Mouse (Mus musculus): Measurements from ENCODE around the gene Pfas. TPM values are rescaled to one million over a fixed set of nuclear protein-coding genes. Genes with fewer than 3 reads are reported as not detected.

The Pfas gene
- polyA plus RNA-seq, 1 experiment from 2014 or later: 32.9 TPM

GRCm38 (mm10) chr11:68961596-68961995, 46.7 kb downstream of the Pfas start:
- no peak overlapping the region for H3K4me2 ChIP-seq (ENCODE audit: low read length)
- H3K27ac ChIP-seq (ENCODE audit: low read depth): no peak overlapping the region
- no peaks in the 10 kb centered on the region for H3K4me1 ChIP-seq (replicated peaks; ENCODE audit: control insufficient read depth, insufficient read depth, low read length)
- H3K9me3 ChIP-seq (ENCODE audit: control insufficient read depth, low read length): no peaks in the 10 kb centered on the region
- 73% methylated on average over 3 of the region's 3 CpGs for WGBS
- H3K27me3 ChIP-seq (replicated peaks; ENCODE audit: control insufficient read depth, insufficient read depth, low read length): peaks cover 8% of the 10 kb centered on the region; the same call in 1 of the 2 replicates
- no peak for DNase-seq (ENCODE audit: low spot score)
- ATAC-seq (replicated peaks; ENCODE audit: low FRiP score, low TSS enrichment, low read depth): no peak
- H3K9ac ChIP-seq (ENCODE audit: low read length): no peak overlapping the region
- H3K4me3 ChIP-seq (ENCODE audit: low read depth, low read length): no peak overlapping the region
- no peaks in the 10 kb centered on the region for H3K36me3 ChIP-seq (ENCODE audit: control insufficient read depth, insufficient read depth, low read length)

GRCm38 (mm10) chr11:68957971-68958370, 50.3 kb downstream of the Pfas start:
- Histone ChIP-seq H3K4me2 (ENCODE audit: low read length) (no peak overlapping the region), H3K27me3 (replicated peaks; ENCODE audit: control insufficient read depth, insufficient read depth, low read length) (peaks cover 37% of the 10 kb centered on the region), H3K9me3 (ENCODE audit: control insufficient read depth, low read length) (no peaks in the 10 kb centered on the region), H3K4me3 (ENCODE audit: low read depth, low read length) (no peak overlapping the region), H3K27ac (ENCODE audit: low read depth) (no peak overlapping the region), H3K4me1 (replicated peaks; ENCODE audit: control insufficient read depth, insufficient read depth, low read length) (peaks cover 4% of the 10 kb centered on the region; the same call in 1 of the 2 replicates), H3K9ac (ENCODE audit: low read length) (no peak overlapping the region), H3K36me3 (ENCODE audit: control insufficient read depth, insufficient read depth, low read length) (no peaks in the 10 kb centered on the region)
- 89% methylated on average over 1 of the region's 1 CpGs for WGBS
- ATAC-seq (replicated peaks; ENCODE audit: low FRiP score, low TSS enrichment, low read depth) (no peak), DNase-seq (ENCODE audit: low spot score) (no peak)

GRCm38 (mm10) chr11:68957308-68957707, 51.0 kb downstream of the Pfas start, which contains the start of gene Arhgef15:
Arhgef15 (minus strand) TSS chr11:68957480.
- no peak for ATAC-seq (replicated peaks; ENCODE audit: low FRiP score, low TSS enrichment, low read depth)
- Histone ChIP-seq H3K36me3 (ENCODE audit: control insufficient read depth, insufficient read depth, low read length) (no peaks in the 10 kb centered on the region), H3K9me3 (ENCODE audit: control insufficient read depth, low read length) (no peaks in the 10 kb centered on the region), H3K4me1 (replicated peaks; ENCODE audit: control insufficient read depth, insufficient read depth, low read length) (peaks cover 4% of the 10 kb centered on the region; the same call in 1 of the 2 replicates), H3K27ac (ENCODE audit: low read depth) (no peak within 1 kb of the TSS), H3K4me2 (ENCODE audit: low read length) (0 out of 2 replicates have a peak within 1 kb of the TSS, but pooled peaks have one; percentile 13), H3K9ac (ENCODE audit: low read length) (0 out of 2 replicates have a peak within 1 kb of the TSS, but pooled peaks have one; percentile 13), H3K4me3 (ENCODE audit: low read depth, low read length) (peak within 1 kb of the TSS; percentile 8; the same call in 1 of the 2 replicates), H3K27me3 (replicated peaks; ENCODE audit: control insufficient read depth, insufficient read depth, low read length) (peaks cover 38% of the 10 kb centered on the region)
- DNase-seq (ENCODE audit: low spot score): no peak
- 43% methylated on average over 8 of the region's 8 CpGs for WGBS

GRCm38 (mm10) chr11:68956697-68957096, 51.6 kb downstream of the Pfas start:
- peak overlapping the region; percentile 8; the same call in 1 of the 2 replicates for H3K4me3 ChIP-seq (ENCODE audit: low read depth, low read length)
- no peak for DNase-seq (ENCODE audit: low spot score)
- no peak overlapping the region for H3K9ac ChIP-seq (ENCODE audit: low read length)
- 34% methylated on average over 13 of the region's 13 CpGs for WGBS
- H3K36me3 ChIP-seq (ENCODE audit: control insufficient read depth, insufficient read depth, low read length): no peaks in the 10 kb centered on the region
- H3K27ac ChIP-seq (ENCODE audit: low read depth): no peak overlapping the region
- peaks cover 4% of the 10 kb centered on the region; the same call in 1 of the 2 replicates for H3K4me1 ChIP-seq (replicated peaks; ENCODE audit: control insufficient read depth, insufficient read depth, low read length)
- no peak for ATAC-seq (replicated peaks; ENCODE audit: low FRiP score, low TSS enrichment, low read depth)
- no peaks in the 10 kb centered on the region for H3K9me3 ChIP-seq (ENCODE audit: control insufficient read depth, low read length)
- peaks cover 41% of the 10 kb centered on the region for H3K27me3 ChIP-seq (replicated peaks; ENCODE audit: control insufficient read depth, insufficient read depth, low read length)
- H3K4me2 ChIP-seq (ENCODE audit: low read length): 0 out of 2 replicates have a peak overlapping the region, but pooled peaks have one; percentile 13

GRCm38 (mm10) chr11:68956107-68956506, 52.2 kb downstream of the Pfas start:
- no peaks in the 10 kb centered on the region for H3K9me3 ChIP-seq (ENCODE audit: control insufficient read depth, low read length)
- no peak for DNase-seq (ENCODE audit: low spot score)
- ATAC-seq (replicated peaks; ENCODE audit: low FRiP score, low TSS enrichment, low read depth): no peak
- H3K4me2 ChIP-seq (ENCODE audit: low read length): peak overlapping the region; percentile 13; the same call in 1 of the 2 replicates
- H3K4me3 ChIP-seq (ENCODE audit: low read depth, low read length): peak overlapping the region; percentile 8; the same call in 1 of the 2 replicates
- H3K27ac ChIP-seq (ENCODE audit: low read depth): no peak overlapping the region
- peaks cover 42% of the 10 kb centered on the region for H3K27me3 ChIP-seq (replicated peaks; ENCODE audit: control insufficient read depth, insufficient read depth, low read length)
- no peaks in the 10 kb centered on the region for H3K36me3 ChIP-seq (ENCODE audit: control insufficient read depth, insufficient read depth, low read length)
- 0 out of 2 replicates have a peak overlapping the region, but pooled peaks have one; percentile 13 for H3K9ac ChIP-seq (ENCODE audit: low read length)
- 25% methylated on average over 1 of the region's 3 CpGs for WGBS
- H3K4me1 ChIP-seq (replicated peaks; ENCODE audit: control insufficient read depth, insufficient read depth, low read length): peaks cover 4% of the 10 kb centered on the region; the same call in 1 of the 2 replicates

GRCm38 (mm10) chr11:68955473-68955872, 52.8 kb downstream of the Pfas start:
- no peaks in the 10 kb centered on the region for H3K9me3 ChIP-seq (ENCODE audit: control insufficient read depth, low read length)
- no peak overlapping the region for H3K9ac ChIP-seq (ENCODE audit: low read length)
- H3K4me2 ChIP-seq (ENCODE audit: low read length): peak overlapping the region; percentile 50
- peaks cover 42% of the 10 kb centered on the region for H3K27me3 ChIP-seq (replicated peaks; ENCODE audit: control insufficient read depth, insufficient read depth, low read length)
- H3K4me1 ChIP-seq (replicated peaks; ENCODE audit: control insufficient read depth, insufficient read depth, low read length): peaks cover 4% of the 10 kb centered on the region; the same call in 1 of the 2 replicates
- DNase-seq (ENCODE audit: low spot score): no peak
- ATAC-seq (replicated peaks; ENCODE audit: low FRiP score, low TSS enrichment, low read depth): no peak
- H3K4me3 ChIP-seq (ENCODE audit: low read depth, low read length): no peak overlapping the region
- 60% methylated on average over 5 of the region's 5 CpGs for WGBS
- H3K36me3 ChIP-seq (ENCODE audit: control insufficient read depth, insufficient read depth, low read length): no peaks in the 10 kb centered on the region
- H3K27ac ChIP-seq (ENCODE audit: low read depth): no peak overlapping the region

GRCm38 (mm10) chr11:68954408-68954807, 53.9 kb downstream of the Pfas start:
- 4% methylated on average over 17 of the region's 17 CpGs for WGBS
- DNase-seq (ENCODE audit: low spot score) (peak; percentile 57), ATAC-seq (replicated peaks; ENCODE audit: low FRiP score, low TSS enrichment, low read depth) (no peak)
- Histone ChIP-seq H3K9me3 (ENCODE audit: control insufficient read depth, low read length) (no peaks in the 10 kb centered on the region), H3K4me3 (ENCODE audit: low read depth, low read length) (peak overlapping the region; percentile 27), H3K36me3 (ENCODE audit: control insufficient read depth, insufficient read depth, low read length) (no peaks in the 10 kb centered on the region), H3K27ac (ENCODE audit: low read depth) (no peak overlapping the region), H3K9ac (ENCODE audit: low read length) (peak overlapping the region; percentile 27; the same call in 1 of the 2 replicates), H3K27me3 (replicated peaks; ENCODE audit: control insufficient read depth, insufficient read depth, low read length) (peaks cover 42% of the 10 kb centered on the region), H3K4me2 (ENCODE audit: low read length) (peak overlapping the region; percentile 50), H3K4me1 (replicated peaks; ENCODE audit: control insufficient read depth, insufficient read depth, low read length) (peaks cover 4% of the 10 kb centered on the region; the same call in 1 of the 2 replicates)

GRCm38 (mm10) chr11:68953903-68954302, 54.4 kb downstream of the Pfas start:
- 12% methylated on average over 13 of the region's 13 CpGs for WGBS
- Histone ChIP-seq H3K4me3 (ENCODE audit: low read depth, low read length) (peak overlapping the region; percentile 27), H3K36me3 (ENCODE audit: control insufficient read depth, insufficient read depth, low read length) (no peaks in the 10 kb centered on the region), H3K27me3 (replicated peaks; ENCODE audit: control insufficient read depth, insufficient read depth, low read length) (peaks cover 42% of the 10 kb centered on the region), H3K9me3 (ENCODE audit: control insufficient read depth, low read length) (no peaks in the 10 kb centered on the region), H3K4me1 (replicated peaks; ENCODE audit: control insufficient read depth, insufficient read depth, low read length) (peaks cover 4% of the 10 kb centered on the region; the same call in 1 of the 2 replicates), H3K4me2 (ENCODE audit: low read length) (peak overlapping the region; percentile 50), H3K9ac (ENCODE audit: low read length) (no peak overlapping the region; the same call in 1 of the 2 replicates), H3K27ac (ENCODE audit: low read depth) (no peak overlapping the region)
- ATAC-seq (replicated peaks; ENCODE audit: low FRiP score, low TSS enrichment, low read depth) (no peak), DNase-seq (ENCODE audit: low spot score) (no peak)

- H3K36me3 ChIP-seq (ENCODE audit: control insufficient read depth, insufficient read depth, low read length): no peaks in the 10 kb centered on the region
- H3K27me3 ChIP-seq (replicated peaks; ENCODE audit: control insufficient read depth, insufficient read depth, low read length): peaks cover 4% of the 10 kb centered on the region
- no peak overlapping the region for H3K27ac ChIP-seq (ENCODE audit: low read depth)
- DNase-seq (ENCODE audit: low spot score) (no peak), ATAC-seq (replicated peaks; ENCODE audit: low FRiP score, low TSS enrichment, low read depth) (no peak)
- no peaks in the 10 kb centered on the region for H3K9me3 ChIP-seq (ENCODE audit: control insufficient read depth, low read length)
- 9% methylated on average over 11 of the region's 12 CpGs for WGBS
- H3K9ac ChIP-seq (ENCODE audit: low read length): no peak overlapping the region
- no peaks in the 10 kb centered on the region for H3K4me1 ChIP-seq (replicated peaks; ENCODE audit: control insufficient read depth, insufficient read depth, low read length)
- peak overlapping the region; percentile 35 for H3K4me2 ChIP-seq (ENCODE audit: low read length)
- no peak overlapping the region for H3K4me3 ChIP-seq (ENCODE audit: low read depth, low read length)
These were observed 60.7 kb downstream of the Pfas start for GRCm38 (mm10) chr11:68947542-68947993.

Data from intestine, embryonic 14.5 days (tissue).